Mouse (Mus musculus) heart, adult 2 months (tissue): ENCODE results near the gene Ebf1.

Experiments
- CTCF ChIP-seq: fragments of 200-600 bp; IDR thresholded peaks from 2 replicates; pipeline ENCODE4 v1.8.1; 2022; ENCODE audit warnings: antibody characterized with exemption, mild to moderate bottlenecking, moderate library complexity
- EP300 ChIP-seq: fragments of 200-500 bp; IDR thresholded peaks from 2 replicates; pipeline ENCODE4 v1.6.1; 2011; ENCODE audit warnings: low read depth, low read length, control low read depth; ENCODE audit not compliant: insufficient read depth
- POLR2A ChIP-seq: fragments of 200-500 bp; IDR thresholded peaks from 2 replicates; pipeline ENCODE4 v1.6.1; 2011; ENCODE audit warnings: mild to moderate bottlenecking, low read depth, low read length, control low read depth; ENCODE audit not compliant: insufficient read depth

DNA sequence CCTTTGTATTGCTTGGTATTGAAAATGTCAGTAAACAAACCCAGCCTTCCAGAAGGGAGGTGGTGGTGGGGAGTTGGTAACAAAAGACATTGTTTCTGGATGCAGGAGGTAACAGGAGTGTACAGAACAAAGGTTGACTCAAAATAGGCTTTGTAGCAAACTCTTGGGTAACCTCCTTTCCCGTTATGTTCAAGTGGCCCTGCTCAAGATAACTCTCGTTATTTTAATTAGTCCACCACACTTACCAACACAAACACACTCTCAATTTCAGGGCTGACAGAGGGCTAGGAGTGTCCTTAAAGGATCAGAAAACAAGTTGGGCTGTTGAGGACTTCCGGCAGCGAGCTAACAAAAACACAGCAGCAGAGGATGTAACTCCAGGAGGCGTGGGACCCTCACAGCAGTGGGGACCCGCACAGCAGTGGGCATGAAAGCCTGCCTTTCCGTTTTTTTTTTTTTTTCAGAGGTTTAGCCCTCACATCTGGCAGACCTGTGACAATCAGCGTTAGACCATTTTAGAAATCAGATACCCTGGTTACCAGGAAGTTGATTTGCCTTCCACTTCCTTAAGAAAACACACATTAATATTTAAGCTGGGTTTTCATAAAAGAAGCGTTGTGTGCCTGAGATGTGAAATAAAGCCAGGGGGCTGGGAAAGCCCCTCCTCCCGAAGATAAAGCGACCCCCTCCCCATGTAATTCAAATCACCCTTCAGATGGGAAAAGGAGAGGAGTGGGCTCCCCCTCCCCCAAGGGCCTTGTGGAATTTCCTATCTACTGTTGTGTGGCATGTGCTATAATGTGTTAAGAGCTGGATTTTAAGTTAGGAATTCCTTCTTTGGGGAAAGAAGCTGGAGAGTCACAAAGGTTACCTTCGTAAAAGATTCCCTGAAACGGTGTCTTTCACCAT lies 90.5 kb downstream of the Ebf1 start:
- TF ChIP-seq POLR2A = no peak
- TF ChIP-seq CTCF = no peak
- 0 out of 2 replicates have a peak, but pooled peaks have one; percentile 19 for TF ChIP-seq EP300
